Mouse (Mus musculus) megakaryocyte-erythroid progenitor cell, adult 5-6 weeks (primary cell): ENCODE measurements around the gene Capn10. TPM values are rescaled to one million over a fixed set of nuclear protein-coding genes. Genes with fewer than 3 reads are reported as not detected.
"Not testable (repeated sequence)": the region's sequence is repeated elsewhere in the genome, so short reads cannot be mapped to it uniquely, and the experiment has no call there.

Experiments
- ATAC-seq: replicated peaks from 2 replicates; pipeline ENCODE4 v1.8.0; 2016; ENCODE audit warnings: mild to moderate bottlenecking, inconsistent platforms; ENCODE audit not compliant: severe bottlenecking, poor library complexity, low FRiP score, low TSS enrichment
- total RNA-seq, 2 experiments: library from RNA; stranded (forward) in 1 of 2; stranded (reverse) in 1 of 2; fragments of 200-1000, 215-1000 nt in 1 of 2; fragments of >200 nt in 1 of 2; fragmentation: Nextera tagmentation in 1 of 2; gene quantifications; 2 replicates each; pipeline ENCODE4 v1.2.3; 2014 to 2017

Capn10 gene
- total RNA-seq, 2 experiments from 2014 or later = 11.4 to 19.5 TPM

DNA sequence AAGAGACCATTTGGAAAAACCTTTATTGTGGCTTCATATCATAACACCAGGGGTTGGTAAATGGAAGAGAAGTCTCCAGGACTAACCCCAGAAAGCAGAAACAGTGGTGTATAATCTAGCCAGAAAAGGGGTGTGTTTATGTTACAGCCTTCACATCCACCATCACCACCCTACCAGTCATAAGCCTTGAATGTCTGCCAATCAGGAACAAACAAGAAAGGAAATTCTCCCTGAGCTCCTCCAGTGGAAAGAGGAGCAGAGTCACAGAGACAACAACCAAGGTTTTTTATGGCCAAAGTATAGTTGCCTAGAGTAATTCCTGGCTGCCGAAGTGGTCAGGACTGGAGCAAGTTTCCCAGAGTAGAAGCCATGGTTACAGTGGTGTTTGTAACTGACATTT, 24.8 kb downstream of the Capn10 start:
- ATAC-seq = no peak

- ATAC-seq = not testable (repeated sequence)
These were observed 36.6 kb downstream of the Capn10 start for GRCm38 (mm10) chr1:92970791-92971190.

DNA sequence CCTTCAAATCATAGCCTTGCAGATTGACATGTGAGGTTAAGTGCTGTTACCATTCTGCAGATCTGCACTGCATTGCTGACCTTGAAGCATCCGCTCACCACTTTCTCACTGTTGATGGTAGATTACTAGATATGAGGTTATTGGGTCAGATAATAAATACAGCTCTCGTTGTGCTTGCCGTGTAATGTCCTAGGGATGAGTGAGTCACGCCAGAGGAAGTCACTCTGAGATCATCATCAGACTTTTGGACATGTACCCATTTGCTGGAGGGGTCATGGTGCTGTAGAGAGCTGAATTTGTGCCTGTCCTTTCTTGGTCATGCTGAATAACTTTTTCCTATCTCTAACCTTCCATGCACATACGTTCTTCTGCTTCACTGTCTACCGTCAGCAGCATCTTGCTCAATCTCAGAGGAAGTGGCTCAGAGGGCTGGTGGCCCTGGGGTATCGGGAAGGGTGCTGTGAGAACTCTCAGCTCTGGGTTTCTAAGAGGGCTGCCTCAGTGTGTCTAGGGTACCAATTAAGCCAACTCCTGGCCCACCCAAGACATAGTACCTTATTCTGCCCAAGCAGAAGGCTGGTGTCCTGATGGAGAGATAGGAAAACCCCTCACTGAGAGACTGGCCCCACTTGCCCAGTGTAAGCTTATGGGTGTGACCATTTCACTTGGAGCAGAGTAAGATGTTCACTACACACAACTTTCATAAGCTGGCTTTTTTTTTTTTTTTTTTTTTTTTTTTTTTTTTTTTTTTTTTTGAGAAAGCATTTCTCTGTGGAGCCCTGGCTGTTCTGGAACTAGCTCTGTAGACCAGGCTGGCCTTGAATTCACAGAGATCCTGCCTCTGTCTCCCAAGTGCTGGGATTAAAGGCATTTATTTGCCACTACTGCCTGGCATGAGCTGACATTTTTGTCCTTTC, 38.0 kb downstream of the Capn10 start:
- no peak for ATAC-seq

DNA sequence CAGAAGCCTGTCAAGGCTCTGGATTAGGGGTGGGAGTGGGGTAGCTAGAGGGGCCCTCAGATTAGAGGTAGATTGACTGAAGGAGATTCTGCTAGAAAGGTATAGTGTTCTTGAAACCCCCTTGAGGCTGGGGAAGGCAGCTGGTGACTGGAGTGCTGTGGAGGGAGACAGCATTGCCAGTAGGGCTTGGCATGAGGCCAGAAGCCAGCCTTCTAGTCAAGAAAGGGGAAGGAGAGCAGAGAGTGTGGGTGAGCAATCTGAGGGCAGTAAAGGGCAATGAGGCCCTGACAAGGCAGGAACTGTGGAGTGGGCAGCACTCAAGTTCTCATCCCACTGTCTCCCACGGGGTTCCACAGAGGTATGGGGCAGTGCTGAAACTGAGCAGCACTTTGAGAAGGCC, 38.7 kb downstream of the Capn10 start:
- peak; percentile 70 for ATAC-seq

DNA sequence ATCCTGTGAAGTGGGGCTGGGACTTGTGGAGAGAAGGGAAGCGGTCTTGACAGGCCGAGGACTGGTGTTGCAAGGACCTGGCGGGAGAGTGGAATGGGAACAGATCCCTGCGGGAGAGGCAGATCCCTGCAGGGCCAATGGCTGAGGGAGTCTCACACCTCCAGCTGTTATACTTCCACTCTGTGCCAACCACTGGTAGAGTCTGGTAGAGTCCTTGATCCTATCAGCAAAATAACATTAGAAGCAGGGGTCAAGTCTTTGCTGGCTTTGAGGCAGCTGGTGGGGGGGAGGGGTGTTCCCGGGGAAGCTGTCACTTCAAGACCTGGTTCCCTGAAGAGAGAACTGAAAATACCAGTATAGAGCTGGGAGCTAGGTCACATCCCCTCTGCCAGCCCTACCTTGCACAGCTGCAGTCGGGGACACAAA, 42.0 kb downstream of the Capn10 start:
- no peak for ATAC-seq

DNA sequence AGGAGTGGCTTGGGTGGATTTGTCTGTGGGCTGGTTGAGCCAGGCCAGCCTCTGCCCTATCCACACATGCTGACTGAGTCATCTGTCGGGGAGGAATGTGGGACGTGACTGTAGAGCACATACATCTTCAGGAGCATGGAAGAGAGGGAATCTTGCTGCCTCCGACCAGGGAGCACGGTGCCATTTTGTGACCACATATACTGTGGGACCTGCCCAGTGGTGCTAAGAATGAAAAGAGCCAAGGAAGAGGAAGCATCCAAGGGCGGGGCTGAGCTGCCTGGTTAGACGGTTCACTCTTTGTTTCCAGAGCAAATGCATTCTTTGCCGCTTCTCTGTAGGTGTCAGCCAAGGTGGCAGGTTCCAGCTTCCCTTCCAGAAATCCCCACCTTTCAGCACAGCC, 44.5 kb downstream of the Capn10 start:
- no peak for ATAC-seq

- no peak for ATAC-seq
These were observed 45.0 kb downstream of the Capn10 start for GRCm38 (mm10) chr1:92979073-92979602.

DNA sequence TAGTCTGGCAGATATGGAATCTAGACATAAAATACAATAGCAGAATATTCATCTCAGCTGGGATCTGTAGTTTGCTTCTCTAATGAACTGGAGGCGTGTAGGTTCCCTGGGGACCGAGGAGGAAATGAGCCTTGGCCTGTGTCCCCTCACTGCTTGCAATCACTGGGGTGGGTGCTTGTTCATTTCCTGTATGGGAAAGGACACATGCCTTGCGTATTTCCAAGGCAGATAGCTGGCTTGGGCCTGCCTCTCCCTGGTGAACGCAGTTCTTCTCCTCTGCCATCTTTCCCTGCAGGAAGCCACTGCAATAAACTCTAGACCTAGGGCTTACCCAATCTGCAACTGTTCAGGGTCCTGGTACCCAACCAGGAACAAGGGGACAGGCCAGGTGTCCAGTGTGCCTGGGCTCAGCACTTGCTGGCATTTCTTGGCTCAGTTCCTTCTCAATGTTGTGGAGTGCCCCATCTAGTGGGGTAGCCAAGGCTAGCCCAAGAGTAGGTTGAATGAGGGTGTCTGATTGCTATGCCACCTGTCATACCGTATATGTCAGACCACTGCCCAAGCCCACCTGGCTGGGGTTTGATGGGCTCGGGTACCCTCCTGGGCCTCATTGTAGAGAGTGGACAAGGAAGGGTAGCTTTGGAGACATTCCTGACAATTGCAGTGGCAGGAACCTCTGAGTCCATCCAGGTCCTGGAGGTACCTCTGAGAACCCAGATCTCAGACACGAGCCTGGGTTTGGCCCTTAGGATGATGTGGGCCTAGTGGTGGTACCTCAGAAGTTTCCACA, 47.1 kb downstream of the Capn10 start:
- ATAC-seq = no peak

DNA sequence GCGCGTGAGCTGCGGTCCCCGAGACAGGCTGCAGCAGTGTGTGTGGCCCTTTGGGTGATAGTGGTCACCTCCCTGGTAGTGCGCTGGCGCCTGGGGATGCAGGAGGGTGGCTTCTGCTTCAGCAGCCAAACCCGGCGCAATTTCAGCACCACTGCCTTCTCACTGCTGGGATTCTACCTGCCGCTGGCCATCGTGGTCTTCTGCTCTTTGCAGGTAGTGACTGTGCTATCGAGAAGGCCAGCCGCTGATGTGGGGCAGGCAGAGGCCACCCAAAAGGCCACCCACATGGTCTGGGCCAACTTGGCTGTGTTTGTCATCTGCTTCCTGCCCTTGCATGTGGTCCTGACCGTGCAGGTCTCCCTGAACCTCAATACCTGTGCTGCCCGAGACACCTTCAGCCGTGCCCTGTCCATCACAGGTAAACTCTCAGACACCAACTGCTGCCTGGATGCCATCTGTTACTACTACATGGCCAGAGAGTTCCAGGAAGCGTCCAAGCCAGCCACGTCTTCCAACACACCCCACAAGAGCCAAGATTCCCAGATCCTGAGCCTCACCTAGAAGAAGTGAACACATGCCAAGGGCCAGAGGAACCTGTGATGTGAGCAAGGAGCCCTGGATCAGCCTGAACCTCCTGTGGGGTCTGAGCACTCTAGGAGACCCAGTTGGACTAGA, 48.9 kb downstream of the Capn10 start:
- no peak for ATAC-seq

DNA sequence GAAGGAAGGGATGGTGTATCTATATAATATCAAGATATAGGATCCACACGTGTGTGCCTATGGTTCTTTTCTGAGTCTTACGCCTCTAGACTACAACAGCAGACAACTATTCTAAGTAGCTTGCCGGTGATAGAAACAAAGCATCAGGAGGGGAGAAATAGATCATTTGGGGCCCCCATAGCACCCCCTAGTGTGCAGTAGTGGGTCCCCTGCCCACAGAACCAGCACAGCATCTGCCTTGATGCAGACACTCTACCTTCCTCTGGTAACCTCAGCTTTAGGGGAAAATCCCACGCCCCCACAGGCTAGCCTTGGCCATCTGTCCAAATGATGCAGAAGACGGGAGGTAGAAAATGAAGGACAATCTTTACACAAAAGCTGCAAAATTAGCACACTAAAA, 50.8 kb downstream of the Capn10 start:
- ATAC-seq = no peak

- no peak for ATAC-seq
These were observed 54.7 kb downstream of the Capn10 start for GRCm38 (mm10) chr1:92988894-92989293.

DNA sequence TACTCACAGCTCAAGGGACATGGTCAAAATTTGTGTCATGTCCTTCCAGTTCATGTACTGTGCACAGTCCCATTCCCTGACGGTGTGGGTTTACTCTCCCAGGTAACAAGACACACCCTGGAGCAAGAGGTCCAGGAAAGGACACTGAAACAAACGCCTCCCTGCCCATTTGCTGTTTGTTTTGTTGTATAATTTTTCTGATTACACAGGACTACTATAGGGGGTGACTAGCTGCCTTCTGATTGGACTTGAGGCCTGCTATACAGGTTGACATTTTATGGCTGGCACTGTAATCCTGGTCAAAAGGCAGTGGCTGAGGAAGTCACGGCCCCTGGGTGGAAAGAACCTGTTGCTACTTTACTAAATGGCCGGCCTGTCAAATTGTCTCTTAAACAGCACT, 55.7 kb downstream of the Capn10 start:
- ATAC-seq = no peak

- ATAC-seq = no peak
These were observed 58.2 kb downstream of the Capn10 start for GRCm38 (mm10) chr1:92992214-92992855.

- ATAC-seq = no peak
These were observed 58.7 kb downstream of the Capn10 start for GRCm38 (mm10) chr1:92992880-92993279.

Other genes with a start within 250 kb of the Capn10 start
- 1.2 and 2.9 TPM in 2 replicates for gene Gpc1, start 102.7 kb upstream of the Capn10 start, total RNA-seq (2014; fragmentation: Nextera tagmentation)
- gene Gpc1, start 102.7 kb upstream of the Capn10 start, total RNA-seq (2017) = 0.65 and 0.80 TPM in 2 replicates
- gene Ankmy1, start 31.5 kb upstream of the Capn10 start, total RNA-seq (2014; fragmentation: Nextera tagmentation) = 1.1 TPM in 1 of 2 replicates, not detected in the other
- gene Ankmy1, start 31.5 kb upstream of the Capn10 start, total RNA-seq (2017) = 0.42 TPM in 1 of 2 replicates, not detected in the other
- gene Dusp28, start 27.4 kb upstream of the Capn10 start, total RNA-seq (2014; fragmentation: Nextera tagmentation) = 8.8 and 11.6 TPM in 2 replicates
- 2.3 and 3.6 TPM in 2 replicates for gene Dusp28, start 27.4 kb upstream of the Capn10 start, total RNA-seq (2017)
- 70.8 and 72.9 TPM in 2 replicates for gene Rnpepl1, start 23.6 kb upstream of the Capn10 start, total RNA-seq (2014; fragmentation: Nextera tagmentation)
- 11.2 and 16.8 TPM in 2 replicates for gene Rnpepl1, start 23.6 kb upstream of the Capn10 start, total RNA-seq (2017)
- 0.30 TPM in 1 of 2 replicates, not detected in the other for gene Gpr35, start 16.5 kb downstream of the Capn10 start, total RNA-seq (2014; fragmentation: Nextera tagmentation)
- 0.94 TPM in 1 of 2 replicates, not detected in the other for gene Gpr35, start 16.5 kb downstream of the Capn10 start, total RNA-seq (2017)
- gene Aqp12, start 72.0 kb downstream of the Capn10 start, total RNA-seq (2014; fragmentation: Nextera tagmentation) = not detected in 2 replicates
- not detected in 2 replicates for gene Aqp12, start 72.0 kb downstream of the Capn10 start, total RNA-seq (2017)
- gene Kif1a, start 167.6 kb downstream of the Capn10 start, total RNA-seq (2014; fragmentation: Nextera tagmentation) = not detected in 2 replicates
- gene Kif1a, start 167.6 kb downstream of the Capn10 start, total RNA-seq (2017) = not detected in 2 replicates
- not detected in 2 replicates for gene Agxt, start 200.9 kb downstream of the Capn10 start, total RNA-seq (2014; fragmentation: Nextera tagmentation)
- gene Agxt, start 200.9 kb downstream of the Capn10 start, total RNA-seq (2017) = not detected in 2 replicates
- not detected in 2 replicates for gene 2310007B03Rik, start 226.6 kb downstream of the Capn10 start, total RNA-seq (2014; fragmentation: Nextera tagmentation)
- gene 2310007B03Rik, start 226.6 kb downstream of the Capn10 start, total RNA-seq (2017) = not detected in 2 replicates
- gene Crocc2, start 234.3 kb downstream of the Capn10 start, total RNA-seq (2014; fragmentation: Nextera tagmentation) = not detected in 2 replicates
- not detected in 2 replicates for gene Crocc2, start 234.3 kb downstream of the Capn10 start, total RNA-seq (2017)